Mouse (Mus musculus) lung, embryonic 16.5 days (tissue): ENCODE results near the gene Macrod1. TPM values are rescaled to one million over a fixed set of nuclear protein-coding genes. Genes with fewer than 3 reads are reported as not detected.
A peak's percentile ranks its signal among the peaks of the same experiment; 100 is the strongest.

Experiments used
- ATAC-seq: fragments of 200-750 bp; cut with Nextera tagmentation; 2 replicates; pipeline ENCODE4 v1.8.0; 2017; ENCODE audit warnings: low read depth, mild to moderate bottlenecking, moderate library complexity
- H3K27ac ChIP-seq: fragments of 300-500 bp; sonication (generic); 2 replicates; pipeline ENCODE4 v1.5.1; 2014; ENCODE audit warnings: mild to moderate bottlenecking, control low read depth, low read length
- H3K27me3 ChIP-seq: fragments of 300-500 bp; sonication (generic); 2 replicates; pipeline ENCODE4 v1.6.1; 2014; ENCODE audit warnings: low read depth, low read length, mixed read lengths; ENCODE audit not compliant: control insufficient read depth, insufficient read depth
- H3K36me3 ChIP-seq: fragments of 300-500 bp; sonication (generic); 2 replicates; pipeline ENCODE4 v1.6.1; 2014; ENCODE audit warnings: low read length; ENCODE audit not compliant: control insufficient read depth, insufficient read depth
- H3K4me1 ChIP-seq: fragments of 300-500 bp; sonication (generic); replicated peaks from 2 replicates; pipeline ENCODE4 v1.6.1; 2014; ENCODE audit warnings: low read length, mixed read lengths; ENCODE audit not compliant: control insufficient read depth, insufficient read depth
- H3K4me2 ChIP-seq: fragments of 300-500 bp; sonication (generic); 2 replicates; pipeline ENCODE4 v1.6.1; 2014; ENCODE audit warnings: low read depth, low read length, control low read depth
- H3K4me3 ChIP-seq: fragments of 300-500 bp; sonication (generic); 2 replicates; pipeline ENCODE4 v1.5.1; 2014; ENCODE audit warnings: mild to moderate bottlenecking, low read length, control low read depth
- H3K9ac ChIP-seq: fragments of 300-500 bp; sonication (generic); 2 replicates; pipeline ENCODE4 v1.6.1; 2014; ENCODE audit warnings: low read length, control low read depth
- H3K9me3 ChIP-seq: fragments of 300-500 bp; sonication (generic); 2 replicates; pipeline ENCODE4 v1.6.1; 2016; ENCODE audit warnings: low read length; ENCODE audit not compliant: control insufficient read depth
- WGBS: fragments of 180-500 bp; shearing (Covaris S2); extraction: QIAGEN DNeasy Blood & Tissue Kit; methylation state at CpG from one replicate; pipeline ENCODE4 v1.1.7; 2014; 5-methylcytosine and 5-hydroxymethylcytosine counted together
- polyA plus RNA-seq: library from polyadenylated mRNA; unstranded; fragments of >200 nt; fragmentation: Nextera tagmentation; extraction: Ambion mirVana; gene quantifications from 2 replicates; pipeline ENCODE4 v1.2.1, GENCODE M21; 2015

Macrod1 gene
- polyA plus RNA-seq, 1 experiment from 2014 or later: 15.3 TPM

- Histone ChIP-seq H3K9ac (peak overlapping the region; percentile 64), H3K4me3 (peak overlapping the region; percentile 65), H3K27me3 (peaks cover 46% of the 10 kb centered on the region), H3K4me2 (peak overlapping the region; percentile 100), H3K4me1 (peaks cover 18% of the 10 kb centered on the region), H3K9me3 (no peaks in the 10 kb centered on the region), H3K36me3 (no peaks in the 10 kb centered on the region), H3K27ac (no peak overlapping the region)
- under 1% methylated on average over 45 of the region's 105 CpGs for WGBS
- peak; percentile 14; the same call in 1 of the 2 replicates for ATAC-seq
Observed at GRCm38 (mm10) chr19:7165509-7166199, 109.0 kb downstream of the Macrod1 start.

DNA sequence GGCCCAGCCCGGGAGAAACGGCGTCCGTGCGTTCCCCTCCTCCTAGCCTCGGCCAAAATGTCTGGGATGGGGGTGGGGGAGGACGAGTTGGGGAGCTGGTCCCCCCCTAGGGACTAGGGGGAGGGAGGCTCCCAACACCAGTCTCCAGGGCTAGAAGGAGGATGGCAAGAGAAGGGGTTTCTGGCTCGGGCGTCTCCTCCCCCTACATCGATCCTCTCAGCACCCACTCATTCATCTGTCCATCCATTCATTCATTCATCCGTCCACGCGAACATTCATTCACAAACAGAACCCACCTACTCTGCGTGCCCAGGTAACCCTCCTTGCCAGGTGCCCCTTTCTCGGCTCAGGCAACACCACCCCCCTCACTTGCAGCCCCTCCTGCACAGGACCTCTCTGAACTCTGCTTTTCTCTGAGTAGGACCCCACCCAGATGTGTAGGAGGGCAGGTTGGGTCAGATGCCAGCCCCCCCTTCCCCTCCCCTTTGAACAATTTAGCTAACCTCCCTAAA is 109.6 kb downstream of the Macrod1 start:
- Histone ChIP-seq H3K9me3 (no peaks in the 10 kb centered on the region), H3K4me3 (peak overlapping the region; percentile 65), H3K36me3 (no peaks in the 10 kb centered on the region), H3K4me2 (peak overlapping the region; percentile 100), H3K27me3 (peaks cover 46% of the 10 kb centered on the region), H3K27ac (no peak overlapping the region), H3K9ac (peak overlapping the region; percentile 64), H3K4me1 (peaks cover 19% of the 10 kb centered on the region)
- ATAC-seq: peak; percentile 6; the same call in 1 of the 2 replicates
- 4% methylated on average over 15 of the region's 15 CpGs for WGBS

DNA sequence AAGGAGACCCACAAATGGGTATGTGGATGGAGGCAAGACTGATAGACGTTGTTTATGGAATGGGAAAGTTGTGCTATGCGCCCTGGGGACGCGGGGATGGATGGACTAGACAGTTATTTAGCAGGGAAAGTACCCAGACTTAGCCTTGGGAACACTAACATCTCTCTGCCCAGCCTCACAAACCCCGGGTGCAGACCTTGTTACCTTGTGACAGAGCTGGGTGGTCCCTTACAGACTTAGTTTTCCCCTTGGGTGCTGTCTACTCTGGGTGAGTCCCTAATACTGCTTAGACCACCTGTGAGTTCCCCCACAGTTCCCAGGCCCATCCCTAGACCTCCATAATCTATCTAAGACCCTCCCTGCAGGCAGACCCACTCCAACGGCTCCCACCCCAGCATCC is 110.2 kb downstream of the Macrod1 start:
- no peak overlapping the region for H3K27ac ChIP-seq
- H3K4me2 ChIP-seq: no peak overlapping the region
- no peaks in the 10 kb centered on the region for H3K36me3 ChIP-seq
- WGBS: 8% methylated on average over 6 of the region's 6 CpGs
- H3K9ac ChIP-seq: no peak overlapping the region
- H3K4me1 ChIP-seq: peaks cover 23% of the 10 kb centered on the region
- H3K27me3 ChIP-seq: peaks cover 46% of the 10 kb centered on the region
- no peaks in the 10 kb centered on the region for H3K9me3 ChIP-seq
- no peak overlapping the region for H3K4me3 ChIP-seq
- ATAC-seq: no peak

- Histone ChIP-seq H3K4me2 (no peak overlapping the region), H3K27ac (no peak overlapping the region), H3K4me3 (no peak overlapping the region), H3K9ac (no peak overlapping the region), H3K9me3 (no peaks in the 10 kb centered on the region), H3K4me1 (peaks cover 27% of the 10 kb centered on the region), H3K36me3 (no peaks in the 10 kb centered on the region), H3K27me3 (peaks cover 43% of the 10 kb centered on the region)
- 42% methylated on average over 2 of the region's 2 CpGs for WGBS
- no peak for ATAC-seq
Observed at GRCm38 (mm10) chr19:7168423-7168822, 111.8 kb downstream of the Macrod1 start.

GRCm38 (mm10) chr19:7170916-7171315 is 114.3 kb downstream of the Macrod1 start:
- ATAC-seq: no peak
- H3K4me2 ChIP-seq: no peak overlapping the region
- no peak overlapping the region for H3K4me3 ChIP-seq
- H3K4me1 ChIP-seq: peaks cover 15% of the 10 kb centered on the region
- H3K9ac ChIP-seq: no peak overlapping the region
- H3K36me3 ChIP-seq: no peaks in the 10 kb centered on the region
- no peaks in the 10 kb centered on the region for H3K9me3 ChIP-seq
- no peak overlapping the region for H3K27ac ChIP-seq
- WGBS: 73% methylated on average over 6 of the region's 6 CpGs
- H3K27me3 ChIP-seq: peaks cover 19% of the 10 kb centered on the region

DNA sequence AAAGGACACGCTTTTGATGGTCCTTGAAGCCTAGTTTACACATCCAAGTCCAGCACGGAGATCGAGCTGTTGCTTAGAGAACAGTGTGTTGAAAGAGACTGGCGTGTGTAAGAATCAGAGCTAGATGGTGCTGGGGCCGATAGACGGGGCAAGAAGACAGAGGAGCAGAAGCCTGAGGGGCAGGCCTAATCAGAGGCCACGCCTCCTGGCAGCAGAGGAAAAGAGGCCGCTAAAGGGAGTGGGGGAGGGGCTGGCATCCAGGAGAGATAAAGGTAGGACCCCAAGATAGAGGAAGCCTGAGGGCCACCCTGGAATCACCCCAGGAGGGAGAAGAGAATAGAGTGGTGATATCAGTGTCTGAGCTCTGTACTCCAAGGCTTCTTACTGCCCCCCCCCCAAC is 114.8 kb downstream of the Macrod1 start:
- Histone ChIP-seq H3K4me3 (no peak overlapping the region), H3K4me2 (no peak overlapping the region), H3K9ac (no peak overlapping the region), H3K9me3 (no peaks in the 10 kb centered on the region), H3K27ac (no peak overlapping the region), H3K4me1 (peaks cover 11% of the 10 kb centered on the region), H3K27me3 (peaks cover 14% of the 10 kb centered on the region), H3K36me3 (no peaks in the 10 kb centered on the region)
- 14% methylated on average over 8 of the region's 8 CpGs for WGBS
- no peak for ATAC-seq

DNA sequence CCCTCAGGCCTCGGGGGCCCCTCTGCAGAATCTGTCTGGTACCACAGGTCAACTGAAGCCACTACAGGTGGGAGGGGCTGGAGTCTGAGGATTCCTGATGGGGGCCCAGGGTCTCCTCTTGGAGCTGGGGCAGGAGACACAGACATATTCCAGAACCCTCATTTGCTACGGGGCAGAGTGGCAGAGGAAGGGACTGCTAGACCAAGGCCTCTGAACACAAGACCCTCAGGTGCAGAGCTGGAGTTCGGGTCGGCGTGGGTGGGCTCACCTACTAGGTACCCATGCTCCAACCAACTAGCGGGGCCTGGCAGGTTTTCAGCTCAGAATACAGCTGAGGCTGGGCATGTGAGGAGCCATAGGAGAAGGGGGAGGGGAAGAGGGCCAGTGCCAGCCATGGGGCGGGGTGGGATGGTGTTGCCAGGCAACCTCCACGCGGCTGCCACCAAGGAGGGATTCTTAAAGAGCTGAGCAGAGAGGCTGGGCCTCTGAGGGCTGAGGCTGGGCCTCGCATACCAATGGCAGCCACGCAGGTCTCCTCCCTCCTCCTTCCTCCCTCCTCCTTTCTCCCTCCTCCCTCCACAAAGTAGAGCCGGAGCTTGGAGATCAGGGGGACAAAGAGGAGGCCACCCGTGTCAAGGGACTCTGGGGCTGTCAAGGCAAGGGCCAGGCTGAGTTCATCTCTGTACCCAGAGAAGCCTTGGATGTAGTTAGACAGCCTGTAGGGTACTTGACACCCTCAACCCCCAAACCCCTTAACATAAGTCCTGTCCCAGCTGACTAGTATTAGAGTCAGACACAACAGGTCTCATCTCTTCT is 115.6 kb downstream of the Macrod1 start:
- H3K4me2 ChIP-seq: no peak overlapping the region
- H3K27me3 ChIP-seq: peaks cover 6% of the 10 kb centered on the region
- H3K9ac ChIP-seq: no peak overlapping the region
- H3K27ac ChIP-seq: no peak overlapping the region
- peak; percentile 91 for ATAC-seq
- H3K9me3 ChIP-seq: no peaks in the 10 kb centered on the region
- no peaks in the 10 kb centered on the region for H3K36me3 ChIP-seq
- WGBS: 22% methylated on average over 13 of the region's 13 CpGs
- no peak overlapping the region for H3K4me3 ChIP-seq
- H3K4me1 ChIP-seq: peaks cover 11% of the 10 kb centered on the region

DNA sequence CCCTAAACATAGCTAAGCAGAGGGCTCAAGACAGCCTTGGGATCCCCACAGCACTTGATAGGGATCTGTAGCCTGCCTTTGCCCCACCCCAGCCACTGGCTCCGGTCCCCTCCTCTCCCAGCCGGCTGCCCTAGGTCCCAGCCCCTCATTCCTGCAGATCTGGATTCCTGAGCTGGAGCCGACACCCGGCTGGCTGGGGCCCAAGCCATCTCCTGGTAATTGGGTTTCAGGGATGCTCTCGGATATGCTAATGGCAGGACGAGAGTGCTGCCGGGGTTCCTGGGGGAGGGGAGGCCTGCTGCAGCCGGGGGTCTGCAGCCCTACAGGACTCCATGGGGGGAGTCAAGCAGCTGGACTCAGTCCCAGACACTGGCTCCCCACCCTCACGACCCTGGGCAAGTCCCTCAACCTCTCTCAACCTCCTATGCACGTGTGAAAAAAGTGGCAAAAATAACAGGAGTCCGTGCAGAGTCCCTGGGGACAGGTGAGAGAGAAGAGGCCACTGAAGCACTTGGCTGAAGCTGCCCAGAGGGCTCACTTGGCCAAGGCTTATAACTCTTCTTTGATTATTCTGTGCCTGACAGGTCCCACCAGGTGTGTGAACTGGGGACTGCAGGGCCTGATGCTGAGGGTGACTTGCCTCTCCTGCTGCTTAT is 119.6 kb downstream of the Macrod1 start:
- H3K4me2 ChIP-seq: no peak overlapping the region
- H3K9ac ChIP-seq: no peak overlapping the region
- no peaks in the 10 kb centered on the region for H3K36me3 ChIP-seq
- peak; percentile 32; the same call in 1 of the 2 replicates for ATAC-seq
- no peaks in the 10 kb centered on the region for H3K9me3 ChIP-seq
- 13% methylated on average over 11 of the region's 11 CpGs for WGBS
- no peak overlapping the region for H3K27ac ChIP-seq
- H3K27me3 ChIP-seq: no peaks in the 10 kb centered on the region
- H3K4me1 ChIP-seq: peaks cover 18% of the 10 kb centered on the region
- no peak overlapping the region for H3K4me3 ChIP-seq
